Mouse (Mus musculus): ENCODE measurements around the gene Glra2. TPM values are rescaled to one million over a fixed set of nuclear protein-coding genes. Genes with fewer than 3 reads are reported as not detected.
"Not testable (repeated sequence)": the region's sequence is repeated elsewhere in the genome, so short reads cannot be mapped to it uniquely, and the experiment has no call there.

The Glra2 gene
- total RNA-seq (2021), result 10 to 100 TPM; 19.3 to 23.9 TPM
- long read RNA-seq, experiment 1, partial matches to known transcripts, result 1 of 3 reads
- long read RNA-seq, experiment 1, other reads (novel, unspliced or antisense), result 1 of 3 reads
- long read RNA-seq, experiment 2, partial matches to known transcripts, result 0 of 5 reads
- long read RNA-seq, experiment 2, other reads (novel, unspliced or antisense), result 3 of 5 reads

DNA sequence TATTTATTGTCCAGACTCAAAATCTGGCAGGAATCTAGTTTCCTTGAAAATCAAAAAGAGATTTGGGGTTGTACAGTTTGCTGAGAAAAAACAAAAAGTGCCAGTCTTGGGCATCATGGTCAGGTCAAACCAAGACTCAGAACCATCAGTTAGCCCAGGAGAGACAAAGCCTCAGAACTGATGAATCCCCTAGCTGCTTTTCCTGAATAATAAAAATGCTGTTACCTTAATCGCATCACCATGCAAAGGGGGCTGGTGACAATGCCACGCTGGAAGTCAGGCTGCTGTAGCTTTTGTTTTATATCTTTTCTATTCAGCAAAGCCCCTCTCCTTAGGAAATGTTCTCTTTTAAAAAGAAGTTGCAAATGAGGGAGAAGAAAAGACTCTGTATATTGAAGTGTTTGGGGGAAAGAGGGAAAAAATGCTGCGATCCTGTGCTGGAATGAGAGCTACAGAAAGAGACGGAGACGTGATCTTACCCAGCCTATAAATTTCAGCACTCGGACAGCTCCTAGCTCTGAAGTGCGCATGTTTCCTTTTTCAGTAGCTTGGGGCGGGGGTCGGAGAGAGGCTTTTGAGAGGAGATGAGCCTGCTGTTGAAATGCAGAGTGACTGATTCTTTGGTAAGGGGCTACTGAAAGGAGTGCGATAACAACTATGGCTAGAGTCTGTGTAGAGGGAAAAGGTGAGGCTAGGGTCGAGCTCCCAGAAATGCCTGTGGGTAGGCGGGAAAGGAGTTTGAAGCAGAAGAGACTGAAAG is at the start of gene Glra2:
Gene Glra2, minus strand, starts transcription at position 455 of the 760 bp plus-strand sequence.
- intact Hi-C loops (cut with DNase I), result loop anchor here (5.0 to 10.0 kb wide), 2 partner anchors 132 to 820 kb away; no protein-coding TSS in a partner anchor
- peak in 1 of 2 experiments; percentile 8 for DNase-seq (ENCODE audit: low spot score in 2 of 2)

DNA sequence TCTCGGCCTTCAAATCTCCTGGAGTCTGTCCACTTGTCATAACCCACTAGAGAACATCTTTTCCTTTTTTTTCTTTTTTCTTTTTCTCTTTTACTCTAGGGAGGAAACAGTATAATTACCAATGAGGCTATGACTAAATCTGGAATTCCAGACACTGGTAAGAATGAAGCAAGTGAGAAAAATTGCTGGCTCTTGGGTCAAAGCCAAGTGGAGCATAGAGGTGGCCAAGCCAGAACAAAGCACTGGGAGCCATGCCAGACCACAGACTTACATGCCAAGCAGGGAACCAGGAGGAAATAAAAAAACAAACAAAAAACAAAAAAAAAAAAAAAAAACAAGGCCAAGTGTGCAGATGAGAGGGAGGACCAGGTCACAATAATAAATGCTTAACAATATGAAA is 35.6 kb upstream of the Glra2 start:
- peak; percentile 6 to 30 for DNase-seq (ENCODE audit: low spot score in 2 of 2)

DNA sequence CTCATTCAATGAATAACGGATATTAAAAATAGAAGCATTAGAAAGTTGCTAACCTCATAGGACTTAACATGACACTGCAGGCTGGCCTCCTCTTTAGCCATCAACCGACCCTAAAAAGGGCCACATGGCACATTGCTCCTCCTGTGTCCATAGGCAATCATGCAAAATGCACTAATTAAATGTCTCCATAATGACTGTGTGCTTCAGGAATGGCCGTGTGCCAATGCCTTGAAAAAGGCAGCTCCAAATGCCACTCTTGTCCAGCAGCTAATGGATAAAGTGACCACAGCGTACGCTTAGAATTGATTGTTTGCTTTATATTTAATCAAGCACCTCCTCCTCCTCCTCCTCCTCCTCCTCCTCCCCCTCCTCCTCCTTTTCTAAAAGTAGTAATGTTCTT is 17.4 kb upstream of the Glra2 start:
- intact Hi-C loops (cut with DNase I), result no loop called here
- DNase-seq (ENCODE audit: low spot score in 2 of 2), result no peak

More for the DNA sequence above, 35.6 kb upstream of the Glra2 start:
- intact Hi-C loops (cut with DNase I), result no loop called here

DNA sequence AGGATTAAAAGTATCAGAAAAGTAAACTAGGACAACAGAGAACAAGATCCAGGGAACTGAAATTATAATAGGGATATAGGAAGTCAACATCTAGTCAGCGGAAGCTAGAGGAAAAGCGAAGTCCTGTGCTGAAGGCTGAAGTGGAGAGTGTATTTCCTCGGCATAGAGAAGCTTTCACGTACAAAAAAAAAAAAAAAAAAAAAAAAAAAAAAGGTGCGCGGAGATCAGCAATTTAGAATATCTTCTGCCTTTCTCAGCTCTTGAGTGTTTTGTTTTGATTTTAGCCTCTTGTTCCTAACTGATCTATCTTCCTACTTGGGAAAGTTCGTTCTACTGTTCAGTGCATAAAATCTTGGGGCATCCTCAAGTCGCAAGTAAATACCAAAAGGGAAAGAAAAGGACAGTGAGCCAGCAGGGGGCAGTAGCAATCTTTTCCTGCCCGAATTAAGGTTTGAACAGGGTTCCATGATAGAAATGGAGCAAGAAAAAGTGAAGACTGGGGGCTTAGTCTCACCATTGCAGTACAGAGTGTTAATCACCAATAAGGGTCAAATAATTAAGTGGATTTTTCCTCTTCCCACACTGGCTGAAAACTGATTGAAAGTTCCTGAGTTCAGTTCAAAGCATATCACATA is 623 bp upstream of the Glra2 start:
- intact Hi-C loops (cut with DNase I), result loop anchor here (5.0 to 10.0 kb wide), 2 partner anchors 133 to 819 kb away; no protein-coding TSS in a partner anchor

DNA sequence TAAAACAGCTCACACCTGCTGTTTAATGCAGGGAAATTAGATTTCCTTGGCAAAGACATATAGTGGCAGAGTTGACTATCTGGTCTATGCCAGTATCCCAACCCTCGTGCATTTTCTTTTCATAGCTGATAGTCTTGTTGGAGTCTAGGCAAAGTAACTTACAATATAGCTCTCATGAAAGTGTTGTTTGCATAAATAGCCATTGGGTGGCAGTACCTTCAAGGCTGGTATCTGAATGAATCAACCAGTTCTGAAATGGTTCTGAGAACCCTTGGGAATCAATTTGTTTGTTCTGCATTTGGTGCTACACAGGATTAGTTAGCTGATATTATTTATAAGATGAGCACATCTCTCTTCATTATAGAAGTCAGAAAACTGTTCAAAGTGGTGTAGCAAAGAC is 133.6 kb downstream of the Glra2 start:
- DNase-seq (ENCODE audit: low spot score in 2 of 2), result peak; percentile 14 to 18
- intact Hi-C loops (cut with DNase I), result loop anchor here (5.0 to 10.0 kb wide), 2 partner anchors 131 to 954 kb away; partner anchors contain the start of gene Glra2

More for the DNA sequence above, 623 bp upstream of the Glra2 start:
- peak; percentile 54 to 78 for DNase-seq (ENCODE audit: low spot score in 2 of 2)

DNA sequence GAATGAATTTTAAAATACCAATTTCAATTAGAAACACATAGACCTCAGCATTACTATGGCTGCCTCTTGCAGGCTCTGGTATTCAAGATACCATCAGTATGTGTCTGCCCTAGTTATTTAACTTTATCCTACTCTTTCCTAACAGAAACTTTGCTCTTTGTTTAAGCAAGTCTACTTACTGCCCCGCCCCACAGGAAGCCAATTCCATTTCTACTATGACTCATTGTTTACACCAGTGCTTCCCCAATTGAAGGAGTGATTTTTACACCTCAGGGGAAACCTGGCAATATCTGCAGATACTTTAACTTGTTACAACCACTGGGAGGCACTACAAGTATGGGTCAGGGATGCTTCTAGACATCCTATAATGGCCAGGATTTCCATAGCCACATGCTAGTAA is 136.0 kb downstream of the Glra2 start:
- intact Hi-C loops (cut with DNase I), result loop anchor here (5.0 to 10.0 kb wide), 2 partner anchors 134 to 956 kb away; partner anchors contain the start of gene Glra2
- DNase-seq (ENCODE audit: low spot score in 2 of 2), result no peak

DNA sequence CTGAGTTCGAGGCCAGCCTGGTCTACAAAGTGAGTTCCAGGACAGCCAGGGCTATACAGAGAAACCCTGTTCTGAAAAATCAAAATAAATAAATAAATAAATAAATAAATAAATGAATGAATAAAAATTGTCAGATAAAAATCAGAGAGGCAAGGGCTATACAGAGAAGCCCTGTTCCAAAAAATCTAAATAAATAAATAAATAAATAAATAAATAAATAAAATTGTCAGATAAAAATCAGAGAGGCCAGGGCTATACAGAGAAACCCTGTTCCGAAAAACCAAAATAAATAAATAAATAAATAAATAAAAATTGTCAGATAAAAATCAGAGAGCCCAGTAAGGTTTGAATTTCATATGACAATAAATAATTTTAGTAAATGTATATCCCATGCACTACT is 144.2 kb downstream of the Glra2 start:
- intact Hi-C loops (cut with DNase I); DNase-seq (ENCODE audit: low spot score in 2 of 2): not testable (repeated sequence)

DNA sequence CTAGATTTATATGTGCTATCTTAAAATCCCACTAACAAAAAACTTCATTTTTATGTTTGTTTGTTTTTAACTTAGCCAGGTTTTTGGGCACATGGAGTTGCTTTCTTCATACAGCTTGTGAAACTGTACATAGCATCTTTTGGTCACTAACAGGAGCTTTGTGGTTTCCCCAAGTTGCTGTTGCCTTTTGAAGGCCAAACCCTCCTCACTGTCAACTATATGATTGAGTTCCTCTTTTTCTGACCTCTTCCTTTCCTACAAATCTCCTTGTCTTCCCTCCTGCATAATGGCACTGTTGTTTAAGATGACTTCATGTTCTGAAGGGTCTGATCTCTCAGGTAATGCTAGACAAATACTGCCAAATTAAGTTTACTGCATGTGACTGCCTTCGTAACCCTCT is 170.6 kb downstream of the Glra2 start:
- DNase-seq (ENCODE audit: low spot score in 2 of 2), result no peak
- intact Hi-C loops (cut with DNase I), result no loop called here

DNA sequence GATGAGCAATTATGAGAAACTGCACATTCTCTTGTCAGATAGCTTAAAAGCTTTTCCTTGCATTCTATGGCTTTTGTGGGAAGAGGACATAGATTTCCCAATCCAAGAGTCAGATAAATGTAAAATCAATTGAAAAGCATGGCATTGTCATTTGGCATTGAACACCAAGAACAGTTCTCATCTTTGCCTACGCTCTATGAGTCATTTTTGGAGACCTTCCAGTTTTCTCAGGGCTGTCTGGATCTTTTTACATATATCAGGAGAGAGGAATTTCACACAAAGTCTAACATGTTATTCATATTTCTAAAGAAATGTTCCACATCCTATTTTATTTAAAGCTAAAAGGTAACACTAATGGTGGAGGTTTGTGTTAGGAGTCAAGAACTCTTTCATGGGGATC is 223.0 kb downstream of the Glra2 start:
- intact Hi-C loops (cut with DNase I), result no loop called here
- DNase-seq (ENCODE audit: low spot score in 2 of 2), result peak; percentile 2 to 38
